Mouse (Mus musculus): Measurements from ENCODE around the gene Man1a2.

DNA sequence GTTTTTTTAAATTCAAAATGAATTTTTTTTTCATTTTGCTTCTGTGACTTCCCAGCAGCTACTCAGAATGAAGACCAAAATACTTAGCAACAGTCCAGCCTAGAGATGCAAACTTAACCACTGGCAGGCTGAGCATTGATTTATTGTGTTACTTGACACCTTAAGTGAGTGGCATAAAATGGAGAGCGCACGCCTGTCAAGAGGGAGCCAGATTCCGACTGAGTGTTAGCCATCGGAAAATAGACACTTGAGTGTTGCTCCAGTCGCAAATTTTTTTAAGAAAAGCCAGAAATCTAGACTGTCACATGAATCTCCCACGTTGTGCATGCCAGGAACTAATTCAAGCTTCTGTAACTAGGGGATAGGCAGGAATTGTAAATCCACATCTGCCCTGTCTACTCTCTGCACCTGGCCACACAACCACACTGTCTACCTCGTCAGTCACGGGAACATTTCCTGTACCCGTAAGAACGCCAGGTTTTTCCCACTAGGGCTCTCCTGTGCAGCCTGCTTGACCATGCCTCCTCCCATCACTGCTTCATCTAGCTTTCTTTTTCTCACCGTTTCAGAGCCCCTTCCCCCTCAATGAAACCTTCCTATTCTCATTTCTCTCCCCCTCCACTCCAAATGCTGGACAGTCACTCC is 3.7 kb downstream of the Man1a2 start:
- TF ChIP-seq POLR2A (IDR thresholded peaks at IDR 0.05; ENCODE audit: extremely low read depth, insufficient read depth, low read length) (no peak), CTCF (IDR thresholded peaks at IDR 0.05; ENCODE audit: low read depth, low read length) (no peak)
